Mouse (Mus musculus): ENCODE measurements around the gene Hcn2.

DNA sequence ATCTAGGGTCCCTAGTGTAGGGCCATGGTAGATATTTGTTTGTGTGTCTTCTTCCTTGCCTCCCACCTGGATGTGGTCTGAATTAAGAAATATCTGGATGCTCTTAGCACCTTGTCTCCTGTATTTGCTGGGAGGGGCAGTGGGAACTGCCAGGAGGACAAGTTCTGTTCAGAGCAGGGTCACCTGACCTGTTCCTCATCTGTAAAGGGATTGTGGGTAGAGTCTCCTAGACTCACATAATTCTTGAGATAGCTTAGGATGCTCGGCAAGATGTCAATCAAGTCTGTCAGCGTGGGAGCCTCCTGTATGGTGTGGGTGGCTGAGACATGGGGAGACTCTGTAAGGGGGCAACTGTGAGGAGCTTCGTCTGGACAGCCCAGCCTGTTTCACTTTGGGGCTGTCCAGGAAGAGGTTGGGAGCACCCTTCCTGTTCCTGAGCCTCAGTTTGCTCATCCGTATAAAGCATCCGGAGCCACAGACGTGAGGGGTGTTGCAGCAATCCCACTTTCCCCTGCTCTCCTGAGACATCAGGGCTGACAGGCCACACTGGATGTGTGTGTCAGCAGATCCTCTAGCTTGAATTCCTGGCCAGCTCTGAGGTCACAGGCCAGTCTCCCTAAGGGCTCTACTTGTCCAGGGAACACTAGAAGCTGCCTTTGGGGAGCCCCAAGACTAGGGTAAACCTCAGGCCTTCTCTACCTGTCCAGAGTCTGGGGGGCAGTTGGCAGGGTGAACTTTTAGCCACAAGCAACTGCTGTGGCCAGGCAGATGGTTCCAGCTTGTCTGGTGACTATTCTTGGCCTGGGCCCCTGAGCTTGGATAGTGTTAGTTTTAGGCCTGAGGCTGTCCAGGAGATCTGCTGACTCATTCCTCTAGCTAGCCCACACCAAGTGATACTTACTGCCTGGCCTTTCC is 32.5 kb upstream of the Hcn2 start:
- no peak for TF ChIP-seq GABPA (IDR thresholded peaks at IDR 0.05; ENCODE audit: insufficient replicate concordance, low read depth, low read length)
- no peak for TF ChIP-seq UBTF (IDR thresholded peaks at IDR 0.05; ENCODE audit: low read depth, low read length)
- TF ChIP-seq CTCF (conservative IDR thresholded peaks at IDR 0.05 in 1 of 2, IDR thresholded peaks at IDR 0.05 in 1 of 2; ENCODE audit: low read depth in 2 of 2, low read length in 2 of 2), result no peak
- no peak for TF ChIP-seq POLR2A (IDR thresholded peaks at IDR 0.05; ENCODE audit: low read depth, low read length)
- TF ChIP-seq POLR2AphosphoS2 (IDR thresholded peaks at IDR 0.05; ENCODE audit: low read depth, low read length), result no peak
- no peak for TF ChIP-seq HCFC1 (IDR thresholded peaks at IDR 0.05; ENCODE audit: low read depth, low read length)

Data from CH12.LX (cell line).